Mouse (Mus musculus) adrenal gland, adult 18-20 months (tissue): ENCODE measurements at regions not wholly inside any gene's neighbourhood (a gene's known extent, or its start where the extent isn't known, plus 50 kb on each side); places are given as distances from the start of the nearest gene placed in this dataset.
"Not testable (repeated sequence)": the region's sequence is repeated elsewhere in the genome, so short reads cannot be mapped to it uniquely, and the experiment has no call there.

Source experiments
- DNase-seq, 2 experiments: peaks; one replicate each; pipeline ENCODE4 v3.0.0; 2021 to 2022; ENCODE audit warnings: low spot score in 2 of 2

DNA sequence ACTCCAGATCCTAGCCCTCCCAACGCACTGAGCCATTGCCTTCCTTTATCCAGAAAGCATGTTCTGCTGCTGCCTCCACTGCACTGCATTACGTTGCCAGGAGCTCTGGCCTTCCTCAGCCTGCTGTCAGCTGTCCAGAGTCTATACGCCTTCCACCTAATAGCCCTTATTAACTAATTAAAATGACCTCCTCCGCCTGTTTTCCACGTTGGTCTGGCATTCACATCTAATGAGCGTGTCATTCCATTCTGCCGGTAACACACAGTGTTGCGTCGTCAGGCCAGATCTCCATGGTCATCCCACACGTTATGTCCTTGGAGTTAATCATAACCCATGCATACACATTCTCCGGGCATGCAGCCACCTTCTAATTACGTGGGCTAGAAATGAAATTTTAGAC lies 56.7 kb upstream of the Med4 start:
- DNase-seq: peak in 1 of 2 experiments; percentile 38

DNA sequence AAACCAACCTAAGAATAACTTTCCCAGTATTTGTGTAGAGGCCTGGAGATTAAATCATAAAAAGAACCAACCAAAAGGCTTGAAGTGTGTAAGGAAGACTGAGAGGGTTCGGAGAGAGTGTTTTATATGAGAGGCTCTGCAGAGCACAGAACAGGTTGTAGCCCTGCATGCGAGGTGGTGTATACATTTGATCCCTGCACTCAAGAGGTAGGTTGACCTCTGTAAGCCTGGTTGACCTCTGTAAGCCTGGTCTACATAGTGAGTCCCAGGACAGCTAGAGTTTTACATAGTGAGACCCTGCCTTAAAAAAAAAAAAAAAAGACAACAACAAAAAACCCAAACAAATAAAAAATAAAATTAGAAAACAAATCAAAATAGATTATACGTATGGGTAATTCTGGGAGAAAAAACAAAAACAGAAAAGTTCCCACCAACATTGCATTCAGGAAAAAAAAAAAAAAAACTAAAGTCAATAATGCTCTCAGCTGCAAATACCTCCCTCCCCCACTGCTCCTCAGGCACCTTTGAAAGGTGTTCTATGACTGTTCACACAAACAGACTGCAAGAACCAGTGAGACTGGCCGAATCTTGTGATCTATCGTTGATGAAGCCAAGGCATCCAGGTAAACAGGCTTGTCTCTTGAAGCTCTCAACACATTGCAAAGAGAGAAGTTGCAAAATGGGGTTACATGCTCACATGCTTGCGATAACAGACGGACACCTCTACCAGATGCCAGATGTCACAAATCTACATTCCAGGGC lies 57.3 kb upstream of the Med4 start:
- DNase-seq: no peak

DNA sequence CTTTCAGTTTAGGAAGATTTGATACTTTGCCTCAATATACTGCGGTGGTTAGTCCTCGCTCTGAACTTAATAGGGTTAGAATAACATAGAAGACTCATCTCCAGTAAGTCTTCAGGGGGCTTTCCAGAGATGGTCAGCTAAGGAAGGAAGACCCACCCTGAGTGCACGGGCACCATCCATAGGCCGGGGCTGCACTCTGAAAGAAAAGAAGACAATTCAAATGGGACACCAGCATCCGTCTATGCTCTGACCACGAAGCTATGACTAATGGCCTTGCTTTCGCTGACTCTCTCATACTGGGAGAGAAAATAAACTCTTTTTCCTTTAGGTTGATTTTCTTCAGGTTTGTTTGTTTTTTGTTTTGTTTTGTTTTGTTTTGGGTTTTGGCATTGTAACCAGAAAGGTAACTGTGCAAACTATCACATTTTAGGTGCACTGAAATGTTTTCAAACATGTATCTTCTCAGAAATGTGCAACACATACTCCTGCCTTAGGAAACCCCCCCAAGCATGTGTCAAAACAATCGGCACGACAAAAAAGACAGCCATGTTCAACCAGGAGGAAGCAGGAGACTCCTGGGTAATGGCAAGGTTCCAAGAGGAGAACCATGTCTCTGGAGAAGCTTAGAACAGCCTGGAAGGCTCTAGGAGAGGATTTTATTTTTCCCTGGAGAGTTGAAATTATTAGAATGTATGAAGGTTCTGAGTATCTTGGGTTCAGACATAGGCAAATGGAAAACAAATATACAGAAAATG lies 58.4 kb upstream of the Med4 start:
- no peak for DNase-seq

DNA sequence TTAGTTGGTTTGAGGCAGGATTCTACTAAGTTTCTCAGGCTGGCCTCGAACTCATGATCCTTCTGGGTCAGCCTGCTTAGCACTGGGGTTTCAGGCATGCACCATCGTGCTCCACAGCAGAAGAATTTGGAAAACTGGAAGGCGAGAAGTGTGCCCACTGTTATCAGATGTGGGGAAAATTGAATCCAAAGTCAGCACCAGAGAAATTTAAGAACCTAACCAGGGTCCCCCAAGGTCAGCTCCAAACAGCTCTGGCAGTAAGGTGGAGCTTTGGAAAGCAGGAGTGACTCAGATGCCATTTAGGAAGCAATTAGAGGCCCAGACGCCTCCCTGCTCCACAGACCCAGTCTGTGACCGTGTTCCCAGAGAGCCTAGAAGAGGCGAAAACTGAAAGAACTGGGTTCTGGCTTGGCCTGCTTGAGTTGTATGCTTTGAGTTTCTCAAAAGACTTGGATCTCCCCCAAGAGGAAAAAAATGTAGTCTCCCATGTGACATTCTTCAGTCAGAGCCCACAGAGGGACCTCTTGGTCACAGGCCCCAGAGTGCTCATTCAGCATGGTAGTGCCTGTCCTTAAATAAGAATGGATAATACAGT lies 59.8 kb upstream of the Med4 start:
- no peak for DNase-seq

DNA sequence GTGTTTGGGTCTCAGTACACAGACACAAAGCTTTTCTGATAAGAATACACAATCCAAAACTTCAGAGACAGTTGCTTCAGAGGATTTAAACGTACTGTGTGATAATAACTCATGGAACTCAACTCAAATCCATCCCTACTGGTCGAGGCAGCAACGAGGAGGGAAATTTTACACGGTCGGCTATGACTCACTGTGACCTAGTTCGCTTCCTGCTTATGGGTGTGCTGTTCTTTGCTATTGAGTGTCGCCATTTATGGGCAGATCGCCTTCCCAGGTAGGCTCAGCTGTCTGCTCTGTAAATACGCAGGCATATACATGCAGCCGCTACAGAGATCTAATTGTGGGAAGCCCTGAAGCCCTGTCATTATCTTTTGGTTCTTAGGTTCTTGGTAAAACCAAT lies 60.7 kb upstream of the Med4 start:
- no peak for DNase-seq

DNA sequence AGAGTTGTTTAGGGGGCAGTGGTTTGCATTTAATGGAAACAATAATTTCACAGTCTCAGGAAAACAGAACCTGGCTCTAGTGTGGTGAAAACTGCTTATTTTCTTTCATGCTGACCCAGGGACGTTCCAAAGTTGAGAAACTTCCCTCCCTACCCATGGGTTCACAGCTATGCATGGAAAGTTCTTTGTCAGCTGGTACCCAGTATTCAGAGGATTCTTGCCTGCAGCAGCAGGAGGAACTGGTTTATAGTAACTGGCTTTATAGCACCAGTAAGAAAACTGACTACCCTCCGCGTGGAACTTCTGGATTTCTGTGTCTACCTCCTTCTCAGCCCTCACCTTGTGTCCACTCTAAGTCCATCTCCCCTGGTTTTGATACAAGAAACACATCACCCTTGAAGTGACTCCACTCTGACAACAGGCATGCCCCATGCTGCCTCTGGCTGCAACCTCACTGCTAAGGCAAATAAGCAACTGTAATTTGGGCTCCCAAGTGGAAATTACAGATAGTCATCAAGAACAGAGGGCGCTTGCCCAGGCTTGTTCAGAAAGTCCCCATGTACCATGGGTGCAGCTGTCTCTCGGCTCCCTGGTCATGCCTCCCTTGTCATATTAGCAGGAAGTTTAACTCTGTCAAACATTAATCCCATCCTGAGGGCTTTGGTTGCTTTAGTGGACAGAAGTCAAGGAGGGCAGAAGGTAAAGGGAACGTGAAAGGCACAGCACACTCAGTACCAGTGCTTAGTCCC lies 60.6 kb upstream of the Itm2b start:
- no peak for DNase-seq

DNA sequence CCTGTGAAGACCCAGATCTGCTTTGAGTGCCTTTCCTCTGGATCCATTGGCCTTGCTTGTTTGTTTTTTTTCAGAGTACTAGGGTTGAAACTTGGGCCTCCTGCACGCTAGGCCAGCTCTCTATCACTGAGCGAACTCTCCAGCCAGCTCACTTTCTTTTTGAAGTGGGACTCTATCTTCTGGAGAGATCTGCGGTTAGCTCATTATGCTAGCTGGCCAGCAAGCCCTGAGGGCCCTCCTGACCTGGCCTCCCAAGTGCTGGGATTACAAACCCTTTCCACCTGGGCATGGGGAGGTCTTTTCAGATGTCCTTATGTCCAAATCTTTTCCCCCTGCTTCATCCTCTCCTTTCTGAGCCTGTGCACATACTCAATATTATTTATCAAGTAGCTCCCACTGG lies 59.6 kb upstream of the Itm2b start:
- no peak for DNase-seq

DNA sequence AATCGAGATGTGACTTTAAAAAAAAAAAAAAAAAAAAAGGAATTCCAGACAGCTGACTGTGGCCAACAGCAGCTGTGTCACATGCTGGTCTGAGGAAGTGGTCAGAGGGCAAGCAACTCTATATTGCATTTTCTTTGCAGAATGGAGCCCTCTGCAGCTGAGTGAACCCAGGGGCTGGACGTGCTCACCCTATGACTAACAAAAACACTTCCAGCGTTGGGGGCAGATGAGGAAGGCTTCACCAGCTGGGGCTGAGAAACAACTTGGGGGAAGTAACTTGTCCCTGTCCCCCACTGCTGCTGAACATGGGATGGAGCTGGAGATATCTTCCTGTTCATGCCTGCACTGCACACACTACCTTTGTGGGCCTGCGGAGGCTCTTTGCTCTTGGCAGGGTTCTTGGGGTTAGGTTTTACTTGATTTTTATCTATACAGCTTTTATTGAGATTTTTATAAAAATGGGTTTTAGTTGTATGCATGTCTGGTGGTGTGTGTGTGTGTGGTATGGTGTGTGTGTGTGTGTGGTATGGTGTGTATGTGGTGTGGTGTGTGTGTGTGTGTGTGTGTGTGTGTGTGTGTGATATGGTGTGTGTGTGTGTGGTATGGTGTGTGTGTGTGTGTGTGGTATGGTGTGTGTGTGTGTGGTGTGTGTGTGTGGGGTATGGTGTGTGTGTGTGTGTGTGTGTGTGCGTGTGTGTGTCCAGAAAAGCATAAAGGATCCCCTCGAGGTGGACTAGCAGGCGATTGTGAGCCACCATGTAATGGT lies 57.0 kb upstream of the Itm2b start:
- DNase-seq: no peak

DNA sequence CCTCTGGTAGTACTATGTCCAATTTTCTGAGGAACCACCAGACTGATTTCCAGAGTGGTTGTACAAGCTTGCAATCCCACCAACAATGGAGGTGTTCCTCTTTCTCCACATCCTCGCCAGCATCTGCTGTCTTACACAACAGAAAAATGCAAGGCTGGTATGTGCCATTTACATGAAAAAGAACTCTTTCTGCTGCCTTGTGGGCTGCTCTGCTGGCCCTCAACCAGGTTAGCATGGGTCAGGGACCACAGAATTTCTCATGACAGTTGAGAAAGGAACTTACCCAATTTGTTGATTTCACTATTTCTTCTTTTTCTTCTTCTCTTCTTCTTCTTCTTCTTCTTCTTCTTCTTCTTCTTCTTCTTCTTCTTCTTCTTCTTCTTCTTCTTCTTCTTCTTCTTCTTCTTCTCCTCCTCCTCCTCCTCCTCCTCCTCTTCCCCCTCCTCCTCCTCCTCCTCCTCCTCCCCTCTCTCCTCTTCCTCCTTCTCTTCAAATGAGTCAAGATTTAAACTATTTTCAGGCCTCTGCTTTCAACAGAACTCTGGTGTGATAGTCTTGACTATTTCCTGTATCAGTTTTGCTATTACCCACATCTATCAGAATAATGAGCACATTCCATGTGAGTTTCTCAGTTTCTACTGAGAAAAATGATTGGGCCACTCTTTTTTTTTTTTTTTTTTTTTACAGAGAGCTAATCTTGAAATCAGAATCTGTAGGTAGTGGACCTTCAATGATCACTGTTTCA lies 56.3 kb upstream of the Itm2b start:
- not testable (repeated sequence) for DNase-seq

DNA sequence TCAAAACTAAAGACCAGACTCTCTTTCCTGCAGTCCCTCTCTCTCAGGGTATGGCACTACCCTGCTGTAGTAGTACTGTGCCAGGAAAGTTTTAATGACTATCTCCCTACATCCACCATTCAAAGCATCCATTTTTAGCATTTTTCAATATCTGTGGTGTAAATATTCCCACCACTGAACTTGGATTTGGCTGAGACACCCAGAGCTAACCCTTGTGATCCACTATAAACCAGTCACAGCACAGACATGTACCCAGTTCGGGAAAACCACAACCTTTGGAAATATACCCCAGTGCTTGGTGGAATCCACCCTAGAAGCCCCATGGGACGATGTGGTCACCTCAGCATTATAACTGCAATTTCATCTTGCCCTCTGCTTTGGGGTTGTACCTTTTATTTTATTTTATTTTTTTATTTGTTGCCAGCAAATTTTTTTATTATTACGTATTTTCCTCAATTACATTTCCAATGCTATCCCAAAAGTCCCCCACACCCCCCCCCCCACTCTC lies 54.8 kb upstream of the Itm2b start:
- DNase-seq: no peak

DNA sequence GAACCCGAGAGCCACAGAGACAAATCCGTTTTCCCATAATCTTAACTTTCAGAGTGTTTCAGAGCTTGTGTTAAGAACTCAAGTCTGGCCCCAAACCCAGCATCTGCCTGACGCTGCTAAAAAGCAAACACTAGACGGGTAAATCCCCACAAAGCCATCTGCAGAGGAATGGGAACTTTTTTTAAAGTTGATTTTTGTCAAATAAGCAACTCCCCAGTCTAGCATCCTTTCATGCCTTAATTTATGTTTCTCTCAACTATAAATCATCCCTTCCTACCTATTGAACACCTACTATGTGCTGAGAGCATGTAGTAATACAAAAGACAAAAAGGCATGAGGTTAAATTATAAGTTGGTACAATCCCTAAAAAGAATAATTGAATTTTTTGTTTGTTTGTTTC lies 50.8 kb upstream of the Itm2b start:
- DNase-seq: no peak
